Mouse (Mus musculus): ENCODE results near the gene Cp.

DNA sequence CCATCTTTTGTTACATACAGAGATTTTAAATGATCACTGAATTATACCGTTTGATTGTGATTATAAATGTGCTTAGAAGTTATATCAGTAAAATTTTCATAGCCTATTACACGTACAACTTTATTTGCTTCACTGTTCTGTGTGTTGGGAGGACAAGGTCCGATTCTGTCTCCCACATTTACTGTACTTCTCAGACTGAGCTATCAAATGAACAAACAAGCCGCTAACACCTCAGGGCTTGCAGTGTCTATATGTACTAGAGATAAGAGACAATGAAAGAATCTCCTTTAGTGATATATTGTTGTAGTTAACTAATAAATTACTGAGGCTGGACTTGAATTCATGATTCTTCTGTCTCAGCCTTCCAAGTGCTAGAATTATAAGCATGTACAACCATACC lies 50.4 kb downstream of the Cp start:
- TF ChIP-seq UBTF (IDR thresholded peaks at IDR 0.05; ENCODE audit: low read depth, low read length) (no peak), RCOR1 (conservative IDR thresholded peaks at IDR 0.05; ENCODE audit: low read depth, low read length) (no peak), TBP (conservative IDR thresholded peaks at IDR 0.05; ENCODE audit: low read depth, low read length) (no peak), MAZ (IDR thresholded peaks at IDR 0.05; ENCODE audit: low read depth, low read length) (no peak), CTCF (conservative IDR thresholded peaks at IDR 0.05 in 1 of 2, IDR thresholded peaks at IDR 0.05 in 1 of 2; ENCODE audit: low read depth in 2 of 2, low read length in 2 of 2) (no peak), POLR2A (IDR thresholded peaks at IDR 0.05; ENCODE audit: low read depth, low read length) (no peak), KAT2A (IDR thresholded peaks at IDR 0.05; ENCODE audit: insufficient replicate concordance, low read length) (no peak), MAX (IDR thresholded peaks at IDR 0.05; ENCODE audit: low read length) (no peak), ETS1 (conservative IDR thresholded peaks at IDR 0.05; ENCODE audit: low read depth, low read length) (no peak), EP300 (IDR thresholded peaks at IDR 0.05; ENCODE audit: low read length) (no peak), USF1 (IDR thresholded peaks at IDR 0.05; ENCODE audit: low read depth, low read length) (no peak)
